Comparison of ENCODE assay signal across 8 mouse cellular contexts in the genomic region with DNA sequence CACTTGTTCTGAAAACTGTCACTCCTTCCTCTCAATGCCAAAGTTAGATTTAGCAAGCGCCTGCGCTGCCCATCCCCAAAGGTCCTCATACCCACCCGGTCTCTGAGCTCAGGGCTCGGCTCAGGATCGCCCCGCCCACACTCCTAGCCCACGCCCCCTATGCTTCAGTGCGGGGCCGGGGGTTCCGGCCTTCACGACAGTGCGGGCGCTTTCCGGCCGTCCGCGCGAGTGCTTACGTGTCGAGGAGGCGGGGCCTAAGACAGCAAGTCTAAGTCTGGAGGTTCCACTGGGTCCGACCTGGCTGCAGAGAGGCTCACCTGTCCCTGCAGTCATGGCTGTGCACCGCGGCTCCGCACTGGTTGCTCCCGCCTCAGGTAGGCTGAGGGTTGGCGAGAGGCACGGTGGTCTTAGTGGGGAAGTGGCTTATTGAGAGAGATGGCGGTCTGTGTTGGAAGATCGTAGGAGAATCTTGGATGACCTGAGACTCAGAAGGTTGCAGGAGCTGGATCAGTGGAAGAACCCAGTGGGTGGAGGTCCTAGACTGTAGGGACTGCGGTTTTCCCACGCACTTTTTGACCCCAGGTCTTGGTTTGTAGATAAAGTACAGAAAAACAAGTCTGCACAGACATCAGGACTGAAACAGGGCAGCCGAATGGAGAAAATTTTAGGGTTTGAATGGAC. TPM values are rescaled to one million over a fixed set of nuclear protein-coding genes. Genes with fewer than 3 reads are reported as not detected.
DNase-seq lines count a peak whose midpoint lies in the region; ATAC-seq and TF ChIP-seq lines count a peak whose summit lies in the region.

TSS of gene Ggcx (plus strand) at position 233 of the 681 bp plus-strand sequence.

- H3K4me1 ChIP-seq in heart, embryonic 11.5 days (ENCODE audit: control insufficient read depth, insufficient read depth, low read length): peaks cover 14% of the 10 kb centered on the region
- H3K4me1 ChIP-seq in kidney, postnatal 0 days (replicated peaks; ENCODE audit: insufficient read depth, low read length): no peaks in the 10 kb centered on the region; the same call in 1 of the 2 replicates
- H3K4me1 ChIP-seq in liver, embryonic 11.5 days (replicated peaks; ENCODE audit: control insufficient read depth, insufficient read depth, low read length): peaks cover 29% of the 10 kb centered on the region
- H3K4me1 ChIP-seq in stomach, embryonic 14.5 days (ENCODE audit: control insufficient read depth, insufficient read depth, low read length): peaks cover 6% of the 10 kb centered on the region; the same call in 1 of the 2 replicates

- ATAC-seq in erythroblast, adult 5-6 weeks (replicated peaks; ENCODE audit: low FRiP score, poor library complexity, severe bottlenecking): peak; percentile 96
- ATAC-seq in heart, embryonic 11.5 days (replicated peaks; ENCODE audit: insufficient number of reproducible peaks, low FRiP score, low TSS enrichment): peak; percentile 95
- peak; percentile 95 for ATAC-seq in kidney, postnatal 0 days (replicated peaks; ENCODE audit: low FRiP score, low read depth)
- ATAC-seq in liver, embryonic 11.5 days (replicated peaks; ENCODE audit: low FRiP score): peak; percentile 90
- ATAC-seq in stomach, embryonic 14.5 days (ENCODE audit: insufficient number of reproducible peaks, insufficient read depth, low FRiP score, low read depth): peak; percentile 95

- H3K9ac ChIP-seq in heart, embryonic 11.5 days (ENCODE audit: low read depth, low read length): peak within 1 kb of the TSS; percentile 86
- peak within 1 kb of the TSS; percentile 75 for H3K9ac ChIP-seq in kidney, postnatal 0 days (ENCODE audit: low read depth, low read length)
- peak within 1 kb of the TSS; percentile 86 for H3K9ac ChIP-seq in liver, embryonic 11.5 days (ENCODE audit: low read depth, low read length)
- peak within 1 kb of the TSS; percentile 89 for H3K9ac ChIP-seq in stomach, embryonic 14.5 days (replicated peaks; ENCODE audit: low read depth, low read length)

- no peaks in the 10 kb centered on the region for H3K9me3 ChIP-seq in heart, embryonic 11.5 days (replicated peaks; ENCODE audit: control insufficient read depth, low read length)
- no peaks in the 10 kb centered on the region for H3K9me3 ChIP-seq in kidney, postnatal 0 days (replicated peaks; ENCODE audit: low read length)
- H3K9me3 ChIP-seq in liver, embryonic 11.5 days (ENCODE audit: control insufficient read depth, low read length): no peaks in the 10 kb centered on the region
- no peaks in the 10 kb centered on the region for H3K9me3 ChIP-seq in stomach, embryonic 14.5 days (ENCODE audit: control insufficient read depth, low read depth, low read length)

- WGBS in heart, embryonic 11.5 days (ENCODE audit: insufficient replicate concordance): 2% methylated on average over 33 of the region's 33 CpGs
- WGBS in kidney, postnatal 0 days: under 1% methylated on average over 33 of the region's 33 CpGs
- 2% methylated on average over 33 of the region's 33 CpGs for WGBS in liver, embryonic 11.5 days
- 1% methylated on average over 33 of the region's 33 CpGs for whole genome bisulfite sequencing in stomach, embryonic 14.5 days

- no peaks in the 10 kb centered on the region for H3K27me3 ChIP-seq in heart, embryonic 11.5 days (ENCODE audit: control insufficient read depth, insufficient read depth, low read length)
- H3K27me3 ChIP-seq in kidney, postnatal 0 days (ENCODE audit: insufficient read depth, low read length): no peaks in the 10 kb centered on the region
- H3K27me3 ChIP-seq in liver, embryonic 11.5 days (replicated peaks; ENCODE audit: control insufficient read depth, insufficient read depth, low read length): no peaks in the 10 kb centered on the region
- H3K27me3 ChIP-seq in stomach, embryonic 14.5 days (ENCODE audit: control insufficient read depth, insufficient read depth, low read length): no peaks in the 10 kb centered on the region

- TF ChIP-seq CTCF in kidney, postnatal 0 days (IDR thresholded peaks at IDR 0.05; ENCODE audit: low read depth): peak; percentile 39; the same call in 1 of the 2 replicates

- H3K27ac ChIP-seq in heart, embryonic 11.5 days (ENCODE audit: low read depth, low read length): peak within 1 kb of the TSS; percentile 7; the same call in 1 of the 2 replicates
- peak within 1 kb of the TSS; percentile 72 for H3K27ac ChIP-seq in kidney, postnatal 0 days
- H3K27ac ChIP-seq in liver, embryonic 11.5 days (ENCODE audit: low read depth, low read length): 0 out of 2 replicates have a peak within 1 kb of the TSS, but pooled peaks have one; percentile 30
- H3K27ac ChIP-seq in stomach, embryonic 14.5 days (ENCODE audit: low read length): peak within 1 kb of the TSS; percentile 61; the same call in 1 of the 2 replicates

- peak within 1 kb of the TSS; percentile 80 for H3K4me3 ChIP-seq in heart, embryonic 11.5 days (ENCODE audit: low read depth, low read length)
- peak within 1 kb of the TSS; percentile 71 for H3K4me3 ChIP-seq in kidney, postnatal 0 days (replicated peaks; ENCODE audit: low read depth, low read length)
- peak within 1 kb of the TSS; percentile 79 for H3K4me3 ChIP-seq in liver, embryonic 11.5 days (ENCODE audit: low read depth, low read length)
- H3K4me3 ChIP-seq in stomach, embryonic 14.5 days (ENCODE audit: low read depth, low read length): peak within 1 kb of the TSS; percentile 87

- DNase-seq in B cell, adult 2 months: peak; percentile 96
- peak; percentile 97 for DNase-seq in brain, adult 2 months (ENCODE audit: low read depth, low spot score)
- peak; percentile 97 for DNase-seq in kidney, postnatal 0 days (ENCODE audit: low spot score)
- DNase-seq in liver, embryonic 11.5 days (ENCODE audit: low spot score): peak; percentile 97
- DNase-seq in naive thymus-derived CD4-positive, alpha-beta T cell, adult 2 months (ENCODE audit: low read depth): peak; percentile 96

- H3K4me2 ChIP-seq in heart, embryonic 11.5 days: peak within 1 kb of the TSS; percentile 83
- peak within 1 kb of the TSS; percentile 83 for H3K4me2 ChIP-seq in kidney, postnatal 0 days (ENCODE audit: low read length)
- H3K4me2 ChIP-seq in liver, embryonic 11.5 days: peak within 1 kb of the TSS; percentile 81
- H3K4me2 ChIP-seq in stomach, embryonic 14.5 days (replicated peaks; ENCODE audit: low read depth, low read length): peak within 1 kb of the TSS; percentile 81

- peaks cover 3% of the 10 kb centered on the region for H3K36me3 ChIP-seq in heart, embryonic 11.5 days (ENCODE audit: control insufficient read depth, insufficient read depth, low read length)
- peaks cover 12% of the 10 kb centered on the region for H3K36me3 ChIP-seq in kidney, postnatal 0 days (ENCODE audit: insufficient read depth, low read length)
- peaks cover 11% of the 10 kb centered on the region for H3K36me3 ChIP-seq in liver, embryonic 11.5 days (ENCODE audit: control insufficient read depth, insufficient read depth, low read length)
- H3K36me3 ChIP-seq in stomach, embryonic 14.5 days (ENCODE audit: control insufficient read depth, insufficient read depth, low read length): peaks cover 15% of the 10 kb centered on the region

RNA-seq across cellular contexts. Expression of gene Ggcx, which starts in this region (rescaled TPM):
- total RNA-seq in erythroblast, adult 5-6 weeks (2015; ENCODE audit: low replicate concordance): 1.3 and 5.0 TPM in 2 replicates
- total RNA-seq in erythroblast, adult 5-6 weeks (2017; ENCODE audit: low replicate concordance): 0.85 and 2.1 TPM in 2 replicates
- polyA plus RNA-seq in heart, embryonic 11.5 days (2014; fragmentation: Nextera tagmentation; extraction: Ambion mirVana): 23.9 and 27.1 TPM in 2 replicates
- polyA plus RNA-seq in kidney, postnatal 0 days (2015; fragmentation: Nextera tagmentation; extraction: Ambion mirVana): 19.1 and 21.7 TPM in 2 replicates
- polyA plus RNA-seq in liver, embryonic 11.5 days (2014; fragmentation: Nextera tagmentation; extraction: Ambion mirVana): 24.1 and 26.9 TPM in 2 replicates
- 23.2 TPM in 2 replicates for polyA plus RNA-seq in stomach, embryonic 14.5 days (2014; fragmentation: Nextera tagmentation; extraction: Ambion mirVana)

Comparison
In these comparisons a context has a peak if more than half of its experiments do, and no peak if none do; other contexts are left out.
1. Peak in every context shown above with its lines: DNase-seq, ATAC-seq, H3K4me3 ChIP-seq and H3K27ac ChIP-seq.
2. H3K27ac ChIP-seq: peak in every context shown above with its lines; median percentile 72 in kidney, postnatal 0 days; 61 in stomach, embryonic 14.5 days; 30 in liver, embryonic 11.5 days; 7 in heart, embryonic 11.5 days.